ENCODE assay signal across 25 mouse cellular contexts in genomic region chr1:126637515-126637914, GRCm38 (mm10).
"Had no signal": no experiment of that assay in that cellular context is flagged by ENCODE, and none has a peak within 500 bp of the region (broad histone marks: within the 10 kb centered on the region; RNA-seq: fewer than 3 reads in every experiment).

No protein-coding gene starts in this region.

- DNase-seq: forebrain, postnatal 0 days; gastrocnemius, postnatal 14 days; gastrocnemius, postnatal 36 days; heart, adult 18-20 months; heart, postnatal 14 days; heart, postnatal 36 days; kidney, adult 11 months; kidney, adult 2 months; kidney, adult 9 months; kidney, postnatal 14 days; kidney, postnatal 36 days; layer of hippocampus, adult 9-11 months; layer of hippocampus, postnatal 36 days; left cerebral cortex, postnatal 4 days had no signal

- H3K4me3 ChIP-seq: forebrain, embryonic 15.5 days; heart, embryonic 13.5 days; heart, embryonic 15.5 days; hindbrain, embryonic 13.5 days; hindbrain, embryonic 15.5 days; kidney, embryonic 15.5 days; limb, embryonic 13.5 days had no signal

- H3K36me3 ChIP-seq: forebrain, embryonic 15.5 days; heart, embryonic 13.5 days; heart, embryonic 15.5 days; hindbrain, embryonic 13.5 days; hindbrain, embryonic 15.5 days; kidney, embryonic 15.5 days; limb, embryonic 13.5 days had no signal

- H3K27me3 ChIP-seq: forebrain, embryonic 15.5 days; heart, embryonic 13.5 days; heart, embryonic 15.5 days; hindbrain, embryonic 13.5 days; hindbrain, embryonic 15.5 days; kidney, embryonic 15.5 days; limb, embryonic 13.5 days had no signal

- H3K27ac ChIP-seq: forebrain, embryonic 15.5 days; heart, embryonic 13.5 days; heart, embryonic 15.5 days; hindbrain, embryonic 13.5 days; hindbrain, embryonic 15.5 days; hindbrain, postnatal 0 days; kidney, embryonic 15.5 days; kidney, postnatal 0 days; limb, embryonic 13.5 days had no signal

- H3K9me3 ChIP-seq: forebrain, embryonic 15.5 days; heart, embryonic 13.5 days; heart, embryonic 15.5 days; hindbrain, embryonic 13.5 days; hindbrain, embryonic 15.5 days; kidney, embryonic 15.5 days; limb, embryonic 13.5 days had no signal

- H3K4me1 ChIP-seq: forebrain, embryonic 15.5 days; heart, embryonic 13.5 days; heart, embryonic 15.5 days; hindbrain, embryonic 13.5 days; hindbrain, embryonic 15.5 days; kidney, embryonic 15.5 days; limb, embryonic 13.5 days had no signal

- H3K9ac ChIP-seq: forebrain, embryonic 15.5 days; forebrain, postnatal 0 days; heart, embryonic 13.5 days; heart, embryonic 15.5 days; hindbrain, embryonic 13.5 days; hindbrain, embryonic 15.5 days; kidney, embryonic 15.5 days; limb, embryonic 13.5 days had no signal

- ATAC-seq: forebrain, embryonic 15.5 days; forebrain, postnatal 0 days; hindbrain, postnatal 0 days; intestine, embryonic 16.5 days had no signal

- H3K4me2 ChIP-seq: forebrain, embryonic 15.5 days; heart, embryonic 11.5 days; heart, embryonic 13.5 days; heart, embryonic 15.5 days; hindbrain, embryonic 13.5 days; hindbrain, embryonic 15.5 days; kidney, embryonic 15.5 days; limb, embryonic 13.5 days had no signal
